Mouse (Mus musculus) neural tube, embryonic 12.5 days (tissue): ENCODE data around the gene Mgrn1. TPM values are rescaled to one million over a fixed set of nuclear protein-coding genes. Genes with fewer than 3 reads are reported as not detected.

ENCODE experiments used
- ATAC-seq: fragments of 200-750 bp; cut with Nextera tagmentation; 2 replicates; pipeline ENCODE4 v1.8.0; 2017; ENCODE audit warnings: low read depth, mild to moderate bottlenecking, moderate TSS enrichment, moderate library complexity; ENCODE audit not compliant: low FRiP score
- H3K27ac ChIP-seq: fragments of 300-500 bp; sonication (generic); 2 replicates; pipeline ENCODE4 v1.5.1; 2016
- H3K27me3 ChIP-seq: fragments of 300-500 bp; sonication (generic); replicated peaks from 2 replicates; pipeline ENCODE4 v1.6.1; 2016; ENCODE audit warnings: mild to moderate bottlenecking
- H3K36me3 ChIP-seq: fragments of 300-500 bp; sonication (generic); 2 replicates; pipeline ENCODE4 v1.6.1; 2016; ENCODE audit warnings: mild to moderate bottlenecking
- H3K4me1 ChIP-seq: fragments of 300-500 bp; sonication (generic); 2 replicates; pipeline ENCODE4 v1.6.1; 2016
- H3K4me2 ChIP-seq: fragments of 300-500 bp; sonication (generic); replicated peaks from 2 replicates; pipeline ENCODE4 v1.6.1; 2016; ENCODE audit warnings: mild to moderate bottlenecking
- H3K4me3 ChIP-seq: fragments of 300-500 bp; sonication (generic); 2 replicates; pipeline ENCODE4 v1.5.1; 2016
- H3K9ac ChIP-seq: fragments of 300-500 bp; sonication (generic); 2 replicates; pipeline ENCODE4 v1.6.1; 2016; ENCODE audit warnings: mild to moderate bottlenecking
- H3K9me3 ChIP-seq: fragments of 300-500 bp; sonication (generic); 2 replicates; pipeline ENCODE4 v1.6.1; 2016; ENCODE audit warnings: mild to moderate bottlenecking
- WGBS: fragments of 180-500 bp; shearing (Covaris S2); methylation state at CpG from one replicate; pipeline ENCODE4 v1.1.7; 2016; 5-methylcytosine and 5-hydroxymethylcytosine counted together
- polyA plus RNA-seq: library from polyadenylated mRNA; unstranded; fragments of >200 nt; fragmentation: Nextera tagmentation; extraction: Ambion mirVana; gene quantifications from 2 replicates; pipeline ENCODE4 v1.2.1, GENCODE M21; 2016

Gene Mgrn1
- polyA plus RNA-seq, 1 experiment from 2014 or later, result 92.5 TPM

DNA sequence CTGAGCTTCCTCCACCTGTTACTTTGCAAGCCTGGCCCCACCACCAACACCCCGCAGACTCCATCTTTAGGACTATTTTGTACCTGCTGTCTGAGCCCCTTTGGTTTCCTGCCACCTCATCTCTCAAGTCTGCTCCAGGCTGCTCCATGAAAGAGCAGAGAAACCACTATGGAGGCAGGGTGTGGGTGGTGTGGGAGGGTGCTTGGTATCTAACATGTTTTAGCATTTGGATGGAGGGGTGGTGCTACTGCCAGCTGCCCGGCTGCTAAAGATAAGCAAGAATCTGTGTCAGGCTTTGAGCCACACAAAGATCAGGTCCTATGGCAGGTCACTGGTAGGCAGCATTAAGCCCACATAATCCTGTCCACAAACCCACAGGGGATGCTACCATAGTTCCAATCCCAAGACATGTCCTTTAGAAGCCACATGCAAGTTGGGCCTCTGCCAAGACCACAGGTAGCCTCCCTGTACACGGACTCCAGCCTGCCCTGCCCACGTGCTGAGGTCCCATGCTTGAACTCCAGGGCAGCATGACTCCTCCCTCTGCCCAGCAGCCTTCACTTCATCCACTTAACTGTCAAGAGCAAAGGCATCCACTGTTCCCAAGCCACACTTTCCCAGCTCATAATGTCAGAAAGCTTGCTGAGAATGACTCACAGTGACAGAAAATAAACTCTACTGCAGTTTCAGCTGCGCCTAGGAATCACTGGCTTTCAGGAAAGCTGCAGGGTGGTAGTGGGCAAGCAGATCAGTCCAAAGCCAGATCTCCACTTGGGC is 92.4 kb downstream of the Mgrn1 start:
- Histone ChIP-seq H3K27me3 (no peaks in the 10 kb centered on the region), H3K4me2 (no peak overlapping the region), H3K4me1 (no peaks in the 10 kb centered on the region), H3K9me3 (no peaks in the 10 kb centered on the region), H3K9ac (no peak overlapping the region), H3K36me3 (no peaks in the 10 kb centered on the region), H3K27ac (no peak overlapping the region), H3K4me3 (no peak overlapping the region)
- no peak for ATAC-seq
- WGBS, result 71% methylated on average over 5 of the region's 5 CpGs

DNA sequence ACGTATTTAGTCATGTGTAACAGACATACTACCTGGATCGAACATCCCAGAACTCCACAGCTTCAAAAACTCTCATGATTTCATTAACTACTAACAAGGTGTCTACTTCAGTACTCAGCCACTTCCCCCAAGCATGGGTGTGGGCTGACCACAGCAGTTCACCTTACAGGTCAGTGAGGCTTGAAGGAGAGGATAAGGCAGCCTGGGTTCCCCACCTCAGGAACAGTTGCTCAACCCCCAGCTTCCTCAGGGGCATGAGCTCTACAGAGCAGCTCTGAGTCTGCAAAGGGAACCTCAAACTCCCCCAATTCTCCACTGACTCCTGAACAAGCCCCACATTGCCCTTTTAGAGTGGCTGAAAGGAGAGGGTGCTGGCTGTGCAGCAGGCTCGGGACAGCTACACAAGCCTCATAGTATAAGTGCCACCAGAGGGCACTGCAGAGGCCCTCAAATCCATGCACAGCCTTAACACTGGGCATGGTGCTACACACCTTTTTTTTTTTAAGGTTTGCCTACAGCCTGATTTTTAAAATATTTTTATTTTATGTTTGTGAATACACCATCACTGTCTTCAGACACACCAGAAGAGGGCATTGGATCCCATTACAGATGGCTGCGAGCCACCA is 93.8 kb downstream of the Mgrn1 start:
- H3K9ac ChIP-seq, result no peak overlapping the region
- H3K4me2 ChIP-seq, result no peak overlapping the region
- WGBS, result 70% methylated on average over 4 of the region's 4 CpGs
- no peaks in the 10 kb centered on the region for H3K9me3 ChIP-seq
- ATAC-seq, result no peak
- no peak overlapping the region for H3K4me3 ChIP-seq
- H3K27ac ChIP-seq, result no peak overlapping the region
- H3K27me3 ChIP-seq, result no peaks in the 10 kb centered on the region
- no peaks in the 10 kb centered on the region for H3K4me1 ChIP-seq
- no peaks in the 10 kb centered on the region for H3K36me3 ChIP-seq

DNA sequence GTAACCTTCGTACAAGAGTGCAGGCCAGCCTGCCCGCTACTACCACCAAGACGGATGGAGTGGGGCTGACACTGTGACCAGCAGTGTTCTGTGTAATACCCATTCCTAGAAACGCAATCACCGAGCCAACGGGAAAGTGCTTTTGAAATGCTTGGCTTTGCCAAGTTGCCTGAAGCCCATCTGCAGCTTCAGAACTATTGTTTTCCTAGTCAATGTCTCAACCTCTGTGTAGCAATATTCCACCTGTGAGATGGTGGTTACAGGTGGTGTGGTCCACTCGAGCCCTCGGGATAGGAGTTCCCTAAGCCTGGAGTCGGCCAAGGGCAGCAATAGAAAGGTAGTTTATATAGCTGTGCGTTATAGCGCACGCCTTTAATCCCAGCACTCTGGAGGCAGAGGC is 98.7 kb downstream of the Mgrn1 start:
- Histone ChIP-seq H3K9me3 (no peaks in the 10 kb centered on the region), H3K9ac (no peak overlapping the region), H3K36me3 (no peaks in the 10 kb centered on the region), H3K4me1 (no peaks in the 10 kb centered on the region), H3K4me3 (no peak overlapping the region), H3K27me3 (no peaks in the 10 kb centered on the region), H3K4me2 (no peak overlapping the region), H3K27ac (no peak overlapping the region)
- WGBS, result 94% methylated on average over 12 of the region's 12 CpGs
- no peak for ATAC-seq

Other genes with a start within 250 kb of the Mgrn1 start
- 10.9 and 11.3 TPM in 2 replicates for gene Vasn, start 246.3 kb upstream of the Mgrn1 start, polyA plus RNA-seq
- 51.5 and 56.4 TPM in 2 replicates for gene Dnaja3, start 246.3 kb upstream of the Mgrn1 start, polyA plus RNA-seq
- gene Coro7, start 206.5 kb upstream of the Mgrn1 start, polyA plus RNA-seq, result 23.6 and 31.2 TPM in 2 replicates
- 98.7 and 105 TPM in 2 replicates for gene Nmral1, start 166.9 kb upstream of the Mgrn1 start, polyA plus RNA-seq
- gene Hmox2, start 159.9 kb upstream of the Mgrn1 start, polyA plus RNA-seq, result 88.9 and 90.0 TPM in 2 replicates
- 97.0 and 102 TPM in 2 replicates for gene Cdip1, start 96.0 kb upstream of the Mgrn1 start, polyA plus RNA-seq
- 0.27 and 0.51 TPM in 2 replicates for gene 4930562C15Rik, start 50.8 kb upstream of the Mgrn1 start, polyA plus RNA-seq
- 41.9 and 45.0 TPM in 2 replicates for gene Ubald1, start 5.9 kb upstream of the Mgrn1 start, polyA plus RNA-seq
- gene Nudt16l1, start 52.5 kb downstream of the Mgrn1 start, polyA plus RNA-seq, result 124 and 125 TPM in 2 replicates
- gene Anks3, start 78.0 kb downstream of the Mgrn1 start, polyA plus RNA-seq, result 60.3 and 66.5 TPM in 2 replicates
- not detected in 2 replicates for gene Sept12, start 111.6 kb downstream of the Mgrn1 start, polyA plus RNA-seq
- 1.1 TPM in 1 of 2 replicates, not detected in the other for gene Smim22, start 121.0 kb downstream of the Mgrn1 start, polyA plus RNA-seq
- 121 and 124 TPM in 2 replicates for gene Rogdi, start 127.3 kb downstream of the Mgrn1 start, polyA plus RNA-seq
- gene Glyr1, start 163.6 kb downstream of the Mgrn1 start, polyA plus RNA-seq, result 217 and 234 TPM in 2 replicates
- gene Ubn1, start 163.8 kb downstream of the Mgrn1 start, polyA plus RNA-seq, result 25.2 and 25.5 TPM in 2 replicates
- 0.78 and 0.80 TPM in 2 replicates for gene Ppl, start 246.2 kb downstream of the Mgrn1 start, polyA plus RNA-seq